Mouse (Mus musculus) embryo, embryonic 11.5 days (tissue): ENCODE measurements at regions not wholly inside any gene's neighbourhood (a gene's known extent, or its start where the extent isn't known, plus 50 kb on each side); places are given as distances from the start of the nearest gene placed in this dataset.
"Not testable (repeated sequence)": the region's sequence is repeated elsewhere in the genome, so short reads cannot be mapped to it uniquely, and the experiment has no call there.

ENCODE experiments used
- DNase-seq: peaks from one replicate; pipeline ENCODE4 v3.0.0-alpha.2; 2012; ENCODE audit warnings: low read depth, low spot score

GRCm38 (mm10) chr14:54150221-54150620 lies 103.7 kb downstream of the Dad1 start:
- DNase-seq: no peak

DNA sequence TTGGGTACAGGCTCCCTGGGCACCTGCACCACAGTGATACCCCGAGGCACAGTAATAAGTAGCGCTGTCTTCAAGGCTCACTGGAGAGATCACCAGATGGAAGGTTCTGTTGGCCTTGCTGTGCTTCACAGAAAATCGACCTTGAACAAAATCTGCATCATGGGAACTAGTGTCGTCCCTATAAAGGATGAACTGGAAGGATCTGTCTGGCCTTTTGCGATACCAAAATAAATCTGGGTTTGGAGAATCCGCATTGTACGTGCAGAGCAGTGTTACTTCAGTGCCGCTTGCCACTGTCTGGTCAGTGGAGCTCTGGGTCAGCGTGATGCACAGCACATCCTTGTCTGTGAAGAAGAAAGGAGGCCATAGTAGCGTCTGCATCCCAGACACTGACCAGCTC lies 105.3 kb downstream of the Dad1 start:
- no peak for DNase-seq

DNA sequence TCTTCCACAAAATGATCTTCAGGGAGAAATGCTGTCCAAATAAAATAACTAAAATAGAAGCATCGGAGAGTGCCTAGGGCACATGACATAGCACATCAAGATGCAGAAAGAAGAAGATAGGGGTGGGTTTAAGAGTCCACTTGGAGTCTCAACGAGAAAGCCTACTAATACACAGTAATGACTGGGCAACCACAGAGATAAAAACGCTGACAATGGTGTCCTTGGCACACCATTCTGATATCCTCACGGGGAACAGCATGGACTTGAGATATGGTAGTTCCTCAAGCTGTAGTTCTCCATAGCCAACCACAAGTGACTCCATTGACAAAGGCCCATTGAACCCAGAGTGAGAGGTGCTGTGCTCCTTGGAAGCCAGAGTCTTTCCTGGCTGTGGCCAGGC lies 105.8 kb downstream of the Dad1 start:
- DNase-seq: no peak

DNA sequence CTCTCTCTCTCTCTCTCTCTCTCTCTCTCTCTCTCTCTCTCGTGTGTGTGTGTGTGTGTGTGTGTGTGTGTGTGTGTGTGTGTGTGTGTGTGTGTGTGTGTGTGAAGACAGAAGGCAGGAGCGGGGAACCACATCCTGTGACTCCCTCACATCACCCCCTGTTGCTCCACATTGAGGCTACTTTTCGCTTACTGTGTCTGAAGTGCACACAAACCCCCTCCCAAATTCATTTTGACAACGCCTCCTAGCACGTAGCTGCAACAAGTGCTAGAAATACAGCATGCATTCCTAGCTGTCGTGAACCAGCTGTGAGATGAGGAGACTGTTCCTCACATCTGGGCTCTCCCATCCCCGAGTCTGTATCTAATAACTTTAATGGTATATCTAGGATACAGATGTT lies 106.4 kb downstream of the Dad1 start:
- DNase-seq: no peak

DNA sequence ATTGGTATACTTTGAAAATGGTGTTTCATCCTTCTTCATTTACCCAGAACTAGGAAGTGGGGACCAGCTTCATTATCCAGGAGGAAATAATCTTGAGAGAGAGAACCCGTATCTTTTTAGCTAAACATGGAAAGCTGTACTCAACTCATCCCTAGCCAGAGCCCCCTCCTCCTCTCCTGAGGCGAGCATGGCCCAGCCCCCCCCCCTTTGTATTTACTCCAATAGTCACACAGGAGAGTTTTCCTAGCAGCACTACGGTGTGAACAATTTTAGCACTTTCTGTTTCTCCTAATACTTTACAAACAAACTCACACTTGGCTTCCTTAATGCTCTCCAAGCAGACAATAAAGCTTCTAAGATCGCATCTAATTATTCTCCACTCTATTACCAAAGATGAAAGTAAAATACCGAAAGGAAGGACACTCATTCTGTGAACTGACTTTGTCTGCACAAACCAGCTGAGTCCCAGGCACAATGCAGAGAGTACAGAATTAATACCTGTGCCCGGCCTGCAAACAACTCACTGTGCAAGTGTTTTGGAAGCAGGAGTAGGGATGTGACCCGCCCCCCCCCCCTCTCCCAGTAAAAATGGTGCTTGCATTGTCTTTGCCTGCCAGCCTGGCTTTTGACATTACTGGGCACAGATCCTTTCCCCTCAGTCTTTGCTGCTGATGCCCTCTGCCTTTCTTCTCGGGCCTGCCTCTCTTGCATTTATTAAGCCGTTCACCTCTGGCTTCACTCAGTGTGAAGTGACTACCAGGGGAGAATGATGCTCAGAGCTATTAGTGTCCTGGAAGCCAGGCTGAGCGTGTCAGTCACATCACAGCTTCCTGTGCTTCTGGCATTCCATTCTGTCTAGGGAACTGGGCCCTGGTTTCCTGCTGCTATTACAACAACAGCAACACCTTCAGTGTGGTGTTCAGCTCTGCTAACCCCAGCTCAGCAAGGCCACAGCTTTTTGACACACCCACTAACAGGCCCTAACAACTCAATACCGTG lies 107.9 kb downstream of the Dad1 start:
- DNase-seq: no peak

DNA sequence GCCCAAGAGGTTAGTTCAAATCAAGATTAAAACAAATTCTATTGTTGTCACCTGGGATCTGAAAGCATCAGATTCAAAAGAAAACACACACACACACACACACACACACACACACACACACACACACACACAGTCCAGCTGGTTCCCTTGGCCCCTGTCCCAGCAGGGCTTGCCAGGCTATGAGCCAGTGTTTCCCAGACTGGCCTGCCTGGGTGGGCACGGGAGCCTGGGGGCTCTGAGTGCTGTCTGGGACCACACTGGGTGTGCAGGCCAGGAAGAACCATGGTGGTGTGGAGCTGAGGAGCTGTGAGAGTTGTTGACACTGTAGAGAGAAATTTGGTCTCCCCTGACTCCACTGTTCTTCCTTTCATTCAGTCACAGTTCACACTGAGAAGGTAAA lies 110.1 kb downstream of the Dad1 start:
- DNase-seq: no peak

- DNase-seq: no peak
Measured at GRCm38 (mm10) chr14:54138288-54138687, 115.6 kb downstream of the Dad1 start.

DNA sequence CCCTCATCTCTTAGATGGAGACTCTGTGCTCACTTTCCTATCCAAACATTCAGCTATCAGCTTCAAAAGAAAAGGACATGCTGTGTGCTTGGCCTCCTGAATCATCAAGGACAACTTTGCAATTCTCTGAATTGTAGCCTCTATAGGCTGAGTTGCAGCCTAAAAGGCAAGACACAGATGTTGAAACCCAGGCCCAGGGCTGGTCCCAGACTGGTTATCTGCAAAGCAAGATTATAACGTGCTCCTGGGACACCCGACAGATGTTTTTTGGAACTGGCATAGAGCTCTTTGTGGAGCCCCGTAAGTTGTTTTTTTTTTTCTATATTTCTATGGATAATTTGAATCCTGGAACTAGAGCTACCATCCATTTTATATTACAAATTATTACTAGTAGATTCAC lies 117.4 kb downstream of the Dad1 start:
- DNase-seq: no peak

DNA sequence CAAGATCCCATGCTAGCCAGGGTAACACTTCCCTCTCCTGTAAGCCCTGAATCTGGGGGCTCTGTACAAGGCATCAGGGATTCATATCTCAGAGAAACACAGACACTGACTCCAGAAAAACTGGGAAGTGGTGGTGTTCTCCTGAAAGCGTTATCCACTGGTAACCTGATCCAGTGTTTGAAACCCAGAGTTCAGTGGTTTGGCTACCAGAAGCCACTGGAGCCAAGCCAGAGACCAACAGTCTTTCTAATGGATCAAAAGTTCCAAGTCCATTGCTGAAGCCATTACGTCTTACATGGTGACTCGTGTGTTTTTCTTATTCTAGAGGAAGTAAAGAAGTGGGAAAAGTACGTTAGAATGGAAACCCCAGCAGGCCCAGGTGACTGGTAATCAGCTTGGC lies 125.6 kb downstream of the Dad1 start:
- DNase-seq: no peak

GRCm38 (mm10) chr14:54125510-54125909 lies 128.4 kb downstream of the Dad1 start:
- no peak for DNase-seq

GRCm38 (mm10) chr14:54121973-54122372 lies 131.9 kb downstream of the Dad1 start:
- DNase-seq: no peak

DNA sequence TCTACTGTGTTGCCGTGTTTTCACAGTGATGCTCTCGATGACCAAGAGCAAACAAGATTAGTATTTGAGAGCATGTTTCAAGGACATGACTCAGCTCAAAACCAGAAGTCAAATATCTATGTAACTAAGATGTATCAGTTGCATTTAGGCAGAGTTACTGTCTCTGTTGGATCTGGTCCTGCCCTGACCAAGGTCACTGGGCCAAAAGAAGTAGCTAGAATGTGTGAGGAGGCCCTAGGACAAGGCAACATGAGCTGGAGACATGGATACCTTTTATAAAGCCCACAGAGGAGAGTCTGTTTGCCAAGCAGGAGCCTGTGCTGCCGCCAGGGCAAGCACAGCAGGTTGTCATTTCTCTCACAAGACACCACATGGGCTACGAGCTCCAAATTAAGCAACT lies 132.6 kb downstream of the Dad1 start:
- DNase-seq: no peak

DNA sequence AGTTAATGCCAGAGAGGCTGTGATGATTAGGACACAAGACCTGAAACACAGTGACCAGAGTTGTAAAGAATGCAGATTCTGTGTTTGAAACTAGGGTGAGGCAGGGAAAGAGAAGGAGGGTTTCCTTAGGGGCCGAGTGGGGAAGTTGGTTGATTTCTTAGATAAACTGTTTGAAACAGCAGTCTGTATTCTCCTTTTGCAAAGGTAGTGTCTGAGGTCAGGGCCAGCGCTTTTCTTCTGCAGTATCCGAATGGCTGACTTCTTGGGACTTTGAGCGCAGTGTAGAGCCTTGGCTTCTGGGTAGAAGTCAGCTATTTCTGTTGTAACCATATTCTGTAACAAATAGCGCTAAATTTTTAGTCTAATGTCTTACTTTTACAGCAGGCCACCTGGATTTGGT lies 133.7 kb downstream of the Dad1 start:
- no peak for DNase-seq

- not testable (repeated sequence) for DNase-seq
Measured at GRCm38 (mm10) chr14:54117607-54118006, 136.3 kb downstream of the Dad1 start.

DNA sequence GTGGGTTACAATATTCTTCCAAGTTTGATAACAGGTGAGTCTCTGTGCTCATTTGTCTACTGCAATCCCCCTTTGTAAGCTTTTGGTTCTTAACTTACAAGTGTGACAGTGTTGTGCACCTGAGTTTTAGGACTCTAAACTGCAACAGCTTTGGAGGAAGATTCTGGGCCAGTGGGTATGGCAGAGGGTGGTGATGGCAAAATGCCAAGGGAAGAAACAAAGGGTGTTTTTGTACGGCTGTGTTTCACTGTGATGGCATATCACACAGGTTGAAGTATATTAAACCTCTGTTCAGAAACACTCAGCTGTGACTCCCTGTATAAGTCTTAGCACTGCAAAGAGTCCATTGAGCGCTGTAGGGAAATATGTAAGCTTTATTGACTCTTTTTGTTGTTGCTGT lies 140.7 kb downstream of the Dad1 start:
- DNase-seq: no peak

GRCm38 (mm10) chr14:54110971-54111370 lies 142.9 kb downstream of the Dad1 start:
- no peak for DNase-seq

- no peak for DNase-seq
Measured at GRCm38 (mm10) chr14:54109129-54109528, 144.8 kb downstream of the Dad1 start.

DNA sequence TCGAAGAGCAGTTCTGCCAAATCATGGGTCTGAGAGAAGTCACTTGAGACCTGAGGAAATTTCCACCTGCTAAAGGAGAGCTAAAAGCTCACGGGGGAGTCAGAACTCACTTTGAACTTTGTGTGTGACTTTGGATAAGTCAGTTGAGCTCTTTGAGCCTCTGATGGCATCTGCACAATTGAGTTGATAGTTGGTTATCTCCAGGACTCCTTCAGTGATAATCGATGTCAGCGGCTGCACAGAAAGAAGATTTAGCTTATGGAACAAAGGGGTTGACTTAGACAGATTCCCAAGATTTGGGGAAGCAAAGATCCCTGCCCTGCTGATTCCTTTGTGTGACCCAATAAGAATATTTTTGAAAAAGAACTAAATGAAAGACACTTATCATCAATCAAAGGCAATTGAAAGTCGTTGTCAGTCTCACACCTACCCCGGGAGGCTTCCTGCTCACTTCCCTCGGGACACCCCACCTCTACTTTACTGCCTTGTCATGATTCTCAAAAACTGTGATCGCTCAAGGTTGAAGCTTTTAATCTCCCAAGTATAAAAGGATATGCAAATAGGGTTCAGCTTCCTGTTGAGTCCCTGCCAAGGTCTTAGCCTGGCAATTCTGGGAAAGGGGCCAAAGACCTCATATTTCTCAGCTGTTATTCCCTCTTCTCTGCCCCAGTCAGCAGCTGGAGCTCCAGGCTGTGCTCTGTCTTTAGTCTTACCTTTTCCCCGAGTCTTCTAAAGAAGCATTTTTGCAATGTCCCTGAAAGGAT lies 145.4 kb downstream of the Dad1 start:
- no peak for DNase-seq

DNA sequence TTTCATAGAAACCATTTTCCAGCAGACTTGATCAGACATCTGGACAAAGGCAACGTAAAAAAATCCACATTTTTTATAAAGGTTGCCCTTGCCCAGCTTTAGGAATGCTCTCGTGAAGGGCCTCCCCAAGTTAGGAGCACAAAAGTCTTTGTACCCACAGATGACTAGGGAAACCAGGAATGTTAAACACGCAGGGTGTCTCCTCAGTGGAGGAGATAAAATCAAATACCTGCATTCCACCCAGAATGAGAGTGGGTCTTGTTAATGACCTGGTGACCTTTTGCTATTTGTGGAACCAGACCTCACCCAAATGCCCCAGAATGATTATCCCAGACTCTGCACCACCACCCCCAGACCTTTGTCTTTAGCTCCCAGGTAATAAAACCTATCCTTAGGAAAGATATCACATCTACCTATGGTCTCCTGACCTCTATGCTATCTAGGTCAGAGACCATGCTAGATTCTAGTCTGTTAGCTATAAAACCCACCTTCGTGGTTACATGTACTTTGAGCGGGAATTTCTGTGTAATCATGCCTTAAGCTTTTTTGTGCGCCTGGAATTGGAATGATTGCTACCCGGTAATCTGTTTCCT lies 146.6 kb downstream of the Dad1 start:
- DNase-seq: no peak

GRCm38 (mm10) chr14:54104243-54104642 lies 149.7 kb downstream of the Dad1 start:
- DNase-seq: no peak

DNA sequence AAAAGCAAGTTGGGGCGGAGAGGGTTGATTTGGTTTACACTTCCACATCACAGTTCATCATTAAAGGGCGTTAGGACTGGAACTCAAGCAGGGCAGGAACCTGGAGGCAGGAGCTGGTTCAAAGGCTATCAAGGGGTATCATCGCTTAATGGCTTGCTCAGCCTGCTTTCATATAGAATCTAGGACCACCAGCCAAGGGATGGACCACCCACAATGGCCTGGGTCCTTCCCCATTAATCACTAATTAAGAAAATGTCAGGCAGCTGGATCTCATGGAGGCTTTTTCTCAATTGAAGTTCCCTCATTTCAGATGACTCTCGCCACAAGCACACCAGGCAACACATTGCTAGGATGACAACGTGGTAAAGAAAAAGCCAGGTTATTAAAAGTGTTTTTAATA lies 150.4 kb downstream of the Dad1 start:
- DNase-seq: no peak

DNA sequence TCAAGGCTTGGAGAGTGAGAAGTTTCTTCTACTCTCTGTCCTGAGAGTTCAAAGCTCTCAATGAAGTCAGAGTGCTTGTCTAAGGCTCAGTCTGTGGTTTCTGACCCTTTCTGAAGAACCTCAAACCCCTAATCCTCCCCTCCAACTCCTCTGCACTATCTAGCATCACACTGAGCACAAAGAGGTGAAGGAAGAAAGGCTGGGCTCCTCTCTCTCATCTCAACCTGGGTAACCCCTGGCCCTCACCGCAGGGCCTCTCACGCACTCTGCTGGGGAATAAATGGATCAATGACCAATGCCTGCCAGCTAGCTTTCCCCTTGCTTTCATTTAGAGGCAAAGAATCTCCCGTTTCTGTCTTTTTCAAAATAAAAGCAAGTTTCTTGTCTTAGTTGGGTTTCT lies 150.8 kb downstream of the Dad1 start:
- DNase-seq: no peak
